Mouse (Mus musculus) left cerebral cortex, adult 9 months (tissue): ENCODE data around the gene Gtf3c6.

ENCODE experiments used
- DNase-seq, 2 experiments: peaks; one replicate each; pipeline ENCODE4 v3.0.0; 2022; ENCODE audit warnings: low spot score in 2 of 2

Gene Gtf3c6

DNA sequence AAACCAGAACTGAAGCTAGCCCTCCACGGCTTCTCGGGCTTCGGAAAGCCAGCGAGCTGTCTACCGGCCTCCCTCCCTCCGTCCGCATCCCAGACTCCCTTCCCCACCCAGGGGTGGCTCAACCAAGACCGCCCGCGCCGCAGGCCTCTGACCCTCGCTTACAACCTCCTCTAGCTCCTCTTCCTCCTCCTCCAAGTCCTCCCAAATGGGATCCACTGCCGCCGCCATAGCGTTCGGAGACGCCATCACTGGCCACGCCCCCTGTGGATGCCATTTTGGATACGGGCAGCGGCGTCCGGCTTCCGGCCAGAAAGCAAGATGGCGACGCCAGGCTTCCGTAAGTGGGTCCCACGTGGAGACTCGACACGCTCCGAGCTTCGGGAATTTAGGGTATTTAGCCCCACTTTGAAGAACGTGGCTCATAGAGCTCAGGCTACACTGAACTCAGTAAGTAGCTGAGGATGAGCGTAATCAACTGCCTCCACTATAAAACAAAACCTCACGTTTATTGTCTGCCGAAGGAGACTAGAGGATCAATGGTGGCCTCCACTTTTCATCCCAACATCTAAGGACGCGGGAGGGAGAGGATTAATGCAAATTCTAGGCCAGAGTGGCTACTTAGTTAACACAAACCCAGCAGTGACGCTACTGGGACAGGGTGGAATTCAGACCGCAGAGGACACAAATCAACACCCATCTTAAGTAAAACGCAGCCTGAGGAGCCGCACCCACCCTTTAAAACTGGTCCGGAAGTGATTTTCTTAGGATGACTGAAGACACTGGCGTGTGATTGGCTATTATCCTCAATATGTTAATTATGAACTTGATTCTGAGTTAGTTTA is at the start of gene Gtf3c6:
Gene Gtf3c6, minus strand, starts transcription at position 695 of the 842 bp plus-strand sequence.
- DNase-seq: peak; percentile 73 to 93

DNA sequence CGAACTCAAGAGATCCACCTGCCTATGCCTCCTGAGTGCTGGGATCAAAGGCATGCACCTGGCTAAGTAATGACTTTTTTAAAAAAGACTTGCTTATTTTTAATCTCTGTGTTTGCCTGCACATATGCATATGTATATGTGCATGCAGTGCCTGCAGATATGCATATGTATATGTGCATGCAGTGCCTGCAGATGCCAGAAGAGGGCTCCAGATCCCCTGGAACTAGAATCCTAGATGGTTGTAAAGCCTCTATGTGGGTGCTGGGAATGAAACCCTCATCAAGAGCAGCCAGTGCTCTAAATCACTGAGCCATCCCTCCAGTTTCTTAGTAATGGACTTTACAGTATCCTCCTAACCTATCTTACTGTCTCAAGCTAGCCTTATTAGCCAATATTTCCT is 48.1 kb upstream of the Gtf3c6 start:
- DNase-seq: no peak

DNA sequence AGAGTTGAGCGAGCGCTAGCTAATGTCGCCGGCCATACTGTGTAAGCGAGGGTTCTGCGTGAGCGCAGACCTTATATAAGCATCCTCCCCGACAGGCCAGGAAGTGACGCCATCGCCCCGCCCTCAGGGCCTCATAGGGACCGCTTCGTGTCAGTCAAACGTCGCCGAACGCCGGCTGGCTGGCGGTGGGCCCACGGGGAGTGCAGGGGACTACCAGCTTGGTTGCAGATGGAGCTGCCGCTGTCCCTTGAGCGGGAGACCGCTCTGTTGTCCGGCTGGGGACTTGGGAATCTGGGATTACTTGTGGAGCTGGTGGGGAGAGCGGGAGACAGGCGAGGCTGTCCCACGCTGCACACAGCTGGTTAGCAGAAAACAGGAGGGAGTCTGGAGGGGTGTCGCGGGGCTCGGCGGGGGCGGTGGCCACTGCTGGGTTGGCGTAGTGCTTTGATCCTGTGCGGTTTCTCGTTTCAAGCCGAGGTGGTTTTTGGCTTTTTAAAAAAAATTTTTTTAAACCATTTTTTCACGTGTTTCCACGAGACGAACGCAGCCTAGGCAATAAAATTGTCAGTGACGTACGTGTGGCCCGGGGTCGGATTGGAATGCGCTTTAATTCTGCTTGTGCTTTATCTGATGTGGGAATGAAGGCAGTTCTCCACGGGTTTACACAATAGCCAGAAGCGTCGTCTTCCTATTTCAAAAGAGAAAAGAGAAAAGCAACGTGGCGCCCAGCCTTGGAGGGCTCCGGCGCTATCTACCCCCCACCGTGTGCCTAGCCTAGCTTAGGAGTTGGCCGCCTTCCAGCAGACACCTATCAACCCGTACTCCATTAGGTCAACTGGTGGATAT is 44.5 kb upstream of the Gtf3c6 start, which contains the start of gene Amd1:
Gene Amd1, minus strand, starts transcription at position 47 of the 846 bp plus-strand sequence.
- peak; percentile 96 to 99 for DNase-seq

DNA sequence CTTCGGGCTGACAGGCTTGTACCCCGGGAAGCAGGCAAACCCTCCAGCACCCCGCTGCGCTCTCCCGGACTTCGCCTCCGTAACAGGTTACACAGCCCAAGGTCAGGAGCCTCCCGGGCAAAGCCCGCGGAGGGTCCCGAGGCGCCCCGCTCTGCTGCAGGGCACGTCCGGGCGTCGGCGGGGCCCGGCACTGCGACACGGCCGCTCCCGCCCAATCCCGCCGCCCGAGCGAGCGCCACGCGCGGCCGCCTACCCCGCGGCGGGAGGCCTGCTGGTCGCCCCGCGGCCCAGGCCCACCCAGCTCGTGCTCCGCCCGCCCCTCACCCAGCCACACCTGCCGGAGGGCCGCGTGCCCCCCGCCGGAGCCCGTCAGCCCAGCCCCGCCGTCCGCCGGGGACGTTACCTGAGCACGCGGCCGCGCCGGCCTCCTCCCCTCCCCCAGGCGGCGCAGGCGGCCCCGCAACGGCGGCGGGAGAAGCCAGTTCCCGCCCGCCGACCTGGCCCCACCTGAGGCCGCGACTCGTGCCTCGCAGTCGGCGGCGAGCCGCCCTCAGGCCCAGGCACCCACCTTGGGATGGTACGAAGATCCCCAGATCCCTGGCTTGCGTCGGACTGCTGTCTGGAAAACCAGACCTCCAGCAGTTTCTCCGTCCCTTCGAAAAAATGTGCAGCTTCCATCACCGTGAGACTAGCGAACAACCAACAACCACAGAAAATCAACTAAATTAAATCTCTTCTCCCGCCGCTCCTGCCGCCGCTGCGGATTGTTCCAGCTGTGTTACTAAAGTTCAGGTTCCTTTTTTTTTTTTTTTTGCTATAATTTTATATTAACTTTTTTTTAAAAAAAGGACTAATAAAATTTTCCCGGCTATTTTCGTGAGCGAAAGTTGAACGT is 43.5 kb upstream of the Gtf3c6 start:
- DNase-seq: peak in 1 of 2 experiments; percentile 24

DNA sequence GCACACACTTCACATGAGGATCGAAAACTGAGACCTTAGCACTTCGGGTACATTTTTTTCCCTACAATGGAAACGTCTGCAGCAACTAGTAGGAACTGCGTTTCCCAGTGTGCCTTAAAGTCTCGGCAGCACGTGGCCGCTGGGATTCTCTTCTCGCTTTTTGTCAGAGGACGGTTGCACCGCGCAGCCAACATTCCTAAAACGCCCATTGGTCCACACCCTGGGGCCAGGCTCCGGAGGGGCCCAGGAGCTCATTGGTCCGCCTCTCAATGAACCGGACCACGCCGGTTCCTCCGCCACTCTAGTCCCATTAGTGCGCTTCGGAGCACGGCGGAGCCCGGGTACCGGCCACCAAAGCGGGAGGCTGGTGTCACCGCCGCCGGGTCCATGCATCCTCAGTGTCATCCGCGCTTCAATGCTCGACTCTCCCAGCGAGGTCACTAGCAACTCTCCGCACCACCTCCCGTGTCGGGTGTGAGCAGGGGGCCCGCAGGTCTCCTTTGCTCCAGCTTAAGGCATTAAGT is 42.8 kb upstream of the Gtf3c6 start:
- peak; percentile 68 to 87 for DNase-seq

DNA sequence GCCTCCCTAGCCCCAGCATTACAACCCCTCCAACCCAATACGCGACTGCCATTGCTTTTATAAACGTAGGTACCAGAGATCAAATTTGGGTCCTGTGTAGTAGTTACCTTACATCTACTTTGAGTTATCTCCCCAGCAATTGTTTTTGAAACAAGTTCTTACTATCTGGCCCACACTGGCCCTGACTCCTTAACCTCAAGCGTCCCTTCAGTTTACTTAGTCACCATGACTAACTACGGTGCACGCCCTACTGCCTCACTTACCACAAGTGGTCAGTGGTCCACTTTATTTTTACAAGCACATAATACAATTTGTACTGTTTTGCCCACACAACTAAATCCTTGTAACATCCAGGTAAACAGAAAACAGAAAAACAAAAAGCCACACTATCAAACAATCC is 34.7 kb upstream of the Gtf3c6 start:
- DNase-seq: no peak

DNA sequence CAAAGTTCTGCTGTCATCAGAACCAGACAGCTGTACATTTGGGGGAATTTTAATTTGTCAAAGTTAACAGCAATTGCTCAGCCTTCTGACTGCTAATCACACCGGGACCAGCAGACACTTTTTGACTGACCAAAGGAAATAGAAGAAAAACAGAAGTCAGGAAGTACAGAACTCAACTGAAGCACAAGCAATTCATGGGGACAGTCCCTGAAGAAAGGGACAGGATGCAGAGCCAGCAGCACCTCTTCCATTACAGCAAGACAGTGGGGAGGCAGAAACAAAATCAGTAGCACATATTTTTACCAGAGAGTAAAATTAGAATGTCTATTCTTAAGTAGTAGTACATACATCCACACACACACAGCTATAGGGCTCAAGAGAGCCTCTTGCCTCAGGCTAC is 28.9 kb upstream of the Gtf3c6 start:
- no peak for DNase-seq

DNA sequence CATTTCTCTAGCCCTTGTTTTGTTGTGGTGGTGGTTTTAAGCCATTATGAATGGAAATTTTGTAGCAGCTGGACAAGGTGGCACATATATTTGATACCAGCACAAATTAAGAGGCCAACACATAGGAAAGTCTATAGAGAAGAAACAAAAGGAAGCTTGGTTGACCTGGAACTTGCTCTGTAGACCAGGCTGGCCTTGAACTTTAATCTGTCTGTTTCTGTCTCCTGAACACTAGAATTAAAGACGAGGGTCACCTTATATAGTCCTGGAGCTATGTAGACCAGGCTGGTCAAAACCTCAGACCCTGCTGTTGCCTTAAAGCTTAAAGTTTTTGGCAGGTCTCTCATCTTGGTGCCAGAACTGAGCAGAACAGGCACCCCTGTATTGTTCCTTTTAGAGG is 27.7 kb upstream of the Gtf3c6 start:
- DNase-seq: no peak

DNA sequence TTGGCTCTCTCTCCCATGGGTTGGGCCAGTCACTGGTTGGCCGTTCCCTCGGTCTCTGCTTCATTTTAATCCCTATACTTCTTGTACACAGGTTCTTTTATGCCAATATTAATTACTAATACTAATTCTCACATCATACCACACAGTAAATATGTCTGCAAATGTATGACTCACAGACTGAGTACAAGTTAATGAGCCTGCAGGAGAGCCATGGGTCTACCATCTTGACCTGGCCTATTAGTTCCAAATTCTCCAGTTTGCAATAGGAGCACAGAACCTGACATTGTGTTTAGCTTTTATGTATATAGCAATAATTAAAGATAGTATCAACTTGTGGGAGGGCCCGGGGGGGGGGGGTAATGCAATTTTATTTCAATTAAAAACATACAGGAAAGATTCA is 27.1 kb upstream of the Gtf3c6 start:
- no peak for DNase-seq

DNA sequence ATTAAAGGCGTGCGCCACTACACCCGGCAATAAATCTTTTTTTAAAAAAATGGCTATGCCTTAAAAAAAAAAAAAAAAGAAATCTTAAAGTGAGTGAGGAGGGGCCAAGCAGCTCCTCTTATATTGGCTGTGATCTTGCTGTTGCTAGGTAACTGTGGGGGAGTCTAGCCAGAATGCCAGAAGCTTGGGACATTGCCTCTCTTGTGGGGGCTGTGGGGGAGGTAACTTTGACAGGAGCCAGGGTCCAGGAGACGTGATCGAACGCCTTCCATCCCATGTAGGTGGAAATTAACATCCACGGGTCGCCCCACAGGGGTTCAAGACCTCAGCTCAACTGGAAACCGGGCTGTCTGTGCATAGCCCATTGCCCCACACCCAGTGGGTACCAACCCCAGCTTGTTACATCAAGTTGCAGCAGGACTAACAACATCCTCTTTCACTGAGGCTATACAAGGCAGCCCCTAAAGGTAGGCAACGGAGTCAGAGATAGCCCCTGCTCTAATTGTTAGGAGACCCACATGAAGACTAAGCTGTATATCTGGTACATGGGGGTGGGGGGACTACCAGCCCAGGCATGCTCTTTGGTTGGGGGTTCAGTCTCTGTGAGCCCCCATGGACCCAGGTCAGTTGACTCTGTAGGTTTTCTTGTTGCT is 26.4 kb upstream of the Gtf3c6 start:
- DNase-seq: peak in 1 of 2 experiments; percentile 48

DNA sequence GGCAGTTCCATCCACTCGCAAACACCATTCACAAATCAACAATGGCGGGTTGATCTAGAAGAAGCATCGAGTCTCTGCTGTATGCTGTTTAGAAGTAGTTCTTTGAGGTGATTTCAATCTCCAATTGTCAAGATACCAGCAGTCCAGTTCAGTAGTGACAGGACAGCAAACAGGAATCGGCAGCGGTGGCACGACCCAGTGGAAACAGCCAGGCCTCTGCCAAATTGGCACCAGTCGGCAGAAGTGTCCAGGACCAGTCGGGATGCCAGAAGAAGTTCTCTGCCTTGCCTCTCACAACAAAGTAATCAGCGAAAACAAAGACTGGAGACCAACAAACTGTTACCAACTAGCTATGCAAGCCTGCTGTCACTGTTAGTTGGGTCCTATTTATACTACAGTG is 25.7 kb upstream of the Gtf3c6 start:
- no peak for DNase-seq

DNA sequence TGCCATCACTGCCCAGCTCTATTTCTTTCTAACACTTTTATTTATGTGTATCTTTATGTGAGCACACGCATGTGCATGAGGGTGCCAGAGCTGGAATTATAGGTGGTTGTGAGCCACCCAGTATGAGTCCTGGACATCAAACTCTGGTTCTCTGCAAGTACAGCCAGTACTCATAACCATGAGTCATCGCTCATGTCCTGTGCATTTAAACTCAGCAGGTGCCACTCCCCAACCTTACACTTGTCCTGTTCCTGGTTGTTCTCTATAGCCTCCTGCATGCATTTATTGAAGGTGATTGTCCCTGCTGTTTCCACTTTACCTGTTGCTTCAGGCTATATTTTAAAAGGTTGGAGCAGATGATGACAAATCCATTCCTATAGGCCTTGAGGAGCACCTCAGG is 23.7 kb upstream of the Gtf3c6 start:
- DNase-seq: no peak

DNA sequence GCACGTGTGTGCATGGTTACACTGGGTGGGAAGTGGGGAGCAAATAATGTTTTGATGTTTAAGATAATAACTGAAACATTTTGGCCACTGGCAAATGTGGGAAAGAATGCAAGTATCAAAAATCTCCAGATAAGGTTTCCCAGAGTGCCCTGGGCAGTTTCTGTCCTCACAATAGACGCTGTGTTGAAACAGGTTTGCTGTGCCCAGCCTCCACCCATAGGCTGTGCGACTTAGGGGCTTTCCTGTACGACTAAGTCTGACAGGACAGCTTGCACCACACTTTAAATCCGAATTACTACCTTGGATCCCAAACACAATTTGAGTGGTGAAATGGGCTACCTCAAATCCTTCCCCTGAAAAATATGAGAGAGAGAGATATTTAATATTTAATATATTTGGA is 20.4 kb upstream of the Gtf3c6 start:
- DNase-seq: no peak

DNA sequence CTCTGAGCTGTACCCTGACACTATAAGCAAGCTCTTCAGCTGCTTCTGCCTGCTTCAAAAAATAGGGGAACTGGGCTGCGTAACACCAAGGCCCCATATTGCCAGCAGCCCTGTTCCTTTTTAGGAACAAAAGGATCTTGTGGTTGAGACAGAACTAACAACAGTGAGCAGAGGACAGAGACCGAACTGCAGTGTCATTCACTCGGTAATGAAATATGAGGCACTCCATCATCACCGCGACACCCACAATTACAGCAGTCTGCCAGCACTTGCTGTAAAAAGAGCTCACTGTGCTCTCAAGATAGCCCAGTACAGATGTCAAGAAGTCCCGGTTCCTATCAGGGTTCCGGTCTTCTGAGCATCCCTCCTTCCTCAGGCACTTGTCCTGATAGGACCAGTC is 18.1 kb upstream of the Gtf3c6 start:
- DNase-seq: no peak

DNA sequence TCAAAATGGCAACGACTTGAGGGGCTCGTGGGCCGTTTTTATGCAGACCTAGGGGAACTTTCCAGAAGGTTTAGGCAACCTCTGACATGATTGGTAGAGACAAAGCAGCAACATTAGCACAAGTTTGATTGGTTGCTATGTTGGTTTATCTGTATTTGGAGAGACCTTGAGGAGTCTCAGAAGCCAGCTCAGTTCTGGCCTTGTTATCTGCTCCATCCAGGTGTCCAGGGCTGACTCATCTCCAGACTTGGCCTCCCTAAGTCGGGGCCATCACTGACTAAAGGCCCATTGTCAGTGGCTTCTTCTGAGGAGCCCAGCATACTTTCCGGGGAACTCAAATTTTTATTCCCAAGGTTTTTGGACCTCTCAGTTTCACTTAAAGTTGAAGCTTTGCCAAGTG is 16.0 kb upstream of the Gtf3c6 start:
- DNase-seq: no peak

DNA sequence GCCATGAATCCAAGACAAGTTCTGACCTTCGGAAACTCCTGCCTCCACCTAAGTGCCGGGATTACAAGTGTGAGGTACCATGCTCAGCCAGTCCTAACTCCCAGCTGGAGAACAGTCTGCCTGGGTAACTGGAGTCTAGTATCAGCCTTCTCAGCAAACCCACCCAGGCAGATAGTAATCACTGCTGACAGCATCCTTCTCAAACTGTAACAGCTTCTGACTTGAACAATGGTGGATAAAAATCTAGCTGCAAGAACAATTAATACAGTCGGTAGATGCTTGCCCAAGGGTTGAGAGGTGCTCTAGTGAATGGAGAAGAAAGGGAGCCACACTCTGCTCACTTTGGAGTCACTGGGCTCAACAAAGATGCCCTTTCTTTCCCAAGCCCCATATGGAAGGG is 13.3 kb upstream of the Gtf3c6 start:
- DNase-seq: no peak

DNA sequence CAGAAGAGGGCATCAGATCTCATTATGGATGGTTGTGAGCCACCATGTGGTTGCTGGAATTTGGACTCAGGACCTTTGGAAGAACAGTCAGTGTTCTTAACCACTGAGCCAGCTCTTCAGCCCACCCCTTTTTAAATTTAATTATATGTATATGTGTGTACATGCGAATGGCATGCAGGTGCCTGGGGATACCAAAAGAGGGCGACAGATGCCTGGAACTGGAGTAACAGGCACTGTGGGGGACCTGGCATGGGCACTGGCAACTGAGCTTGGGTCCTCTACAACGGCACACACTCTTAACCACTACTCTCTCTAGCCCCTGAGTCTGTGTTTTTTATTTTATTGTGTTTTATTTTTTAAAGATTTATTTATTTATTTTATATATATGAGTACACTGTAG is 7.0 kb upstream of the Gtf3c6 start:
- DNase-seq: no peak

DNA sequence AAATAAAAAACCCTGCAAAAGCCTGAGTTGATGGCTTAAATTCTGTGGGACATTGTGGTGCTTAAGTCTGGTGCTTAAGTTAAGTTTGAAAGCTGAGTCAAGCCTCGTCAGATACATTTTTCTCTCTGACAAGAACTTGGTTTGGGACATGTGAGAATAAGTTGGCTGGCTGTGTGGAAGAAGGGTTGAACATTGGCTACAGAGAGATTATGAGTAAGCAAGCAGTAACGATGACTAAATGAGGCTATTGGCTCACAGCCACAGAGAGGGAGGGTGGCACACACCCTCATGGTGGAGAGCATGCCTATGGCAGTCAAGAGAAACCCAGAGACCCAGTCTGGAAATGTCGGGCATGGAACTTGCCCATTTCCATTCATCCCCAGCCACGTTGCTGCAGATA is 5.8 kb upstream of the Gtf3c6 start:
- DNase-seq: no peak

DNA sequence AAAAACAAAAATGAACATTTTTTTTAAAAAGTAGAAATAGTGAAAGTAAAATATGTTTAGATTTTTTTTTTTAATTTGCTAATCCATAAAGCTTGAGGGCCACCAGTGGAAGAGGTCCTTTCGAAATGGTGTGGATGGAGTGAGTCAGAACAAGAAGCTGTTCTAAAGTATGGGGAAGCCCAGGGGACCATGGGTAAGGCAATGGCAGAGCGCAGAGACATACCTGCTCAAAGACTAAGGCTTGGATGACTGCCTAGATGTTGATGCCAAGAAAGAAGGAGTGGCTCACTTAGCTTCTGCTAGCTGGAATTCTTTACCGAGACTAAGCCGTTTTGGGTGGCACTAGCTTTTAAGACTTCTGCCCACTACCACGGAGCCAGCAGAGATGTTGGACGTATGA is 4.3 kb upstream of the Gtf3c6 start:
- DNase-seq: no peak

DNA sequence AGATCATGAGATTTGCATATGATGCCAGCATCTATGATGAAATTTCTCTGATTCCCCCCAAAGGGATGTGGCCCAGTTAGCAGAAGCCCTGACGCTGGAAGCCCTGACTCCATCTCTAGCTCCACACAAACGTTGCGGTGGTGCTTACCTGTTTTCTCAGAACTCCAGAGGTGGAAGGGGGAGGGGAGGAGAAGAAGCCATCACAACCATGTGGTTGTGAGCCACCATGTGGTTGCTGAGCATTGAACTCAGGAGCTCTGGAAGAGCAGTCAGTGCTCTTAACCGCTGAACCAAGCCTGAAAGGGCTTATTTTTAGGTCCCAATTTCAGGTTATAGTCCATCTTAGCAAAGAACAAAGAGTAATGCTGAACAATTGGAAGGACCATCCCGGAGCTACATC is 2.4 kb upstream of the Gtf3c6 start:
- DNase-seq: no peak

DNA sequence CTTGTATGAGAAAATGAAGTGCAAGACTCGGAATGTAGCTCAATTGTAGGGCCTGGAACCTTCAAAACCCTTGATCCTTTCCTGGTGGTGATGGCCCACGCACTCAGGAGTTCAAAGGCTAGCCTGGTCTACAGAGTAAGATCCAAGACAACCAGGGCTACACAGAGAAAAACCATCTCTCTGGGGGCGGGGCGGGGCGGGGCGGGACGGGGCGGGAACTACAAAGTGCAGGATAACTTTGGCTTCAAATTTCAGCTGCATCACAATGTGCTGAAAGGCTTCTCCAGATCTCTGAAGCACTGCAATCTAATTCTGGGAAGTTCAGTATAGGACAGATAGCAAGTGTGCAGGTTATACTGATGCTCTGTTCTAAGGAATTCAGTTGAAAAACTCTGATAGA is 1.6 kb upstream of the Gtf3c6 start:
- no peak for DNase-seq
